Mouse (Mus musculus): ENCODE results near the gene Cdh22. TPM values are rescaled to one million over a fixed set of nuclear protein-coding genes. Genes with fewer than 3 reads are reported as not detected.
A peak's percentile ranks its signal among the peaks of the same experiment; 100 is the strongest.

Cdh22 gene
- polyA plus RNA-seq, 1 experiment from 2014 or later, result 0.91 TPM

GRCm38 (mm10) chr2:165242575-165242974, 7.9 kb upstream of the Cdh22 start:
- Histone ChIP-seq H3K27me3 (replicated peaks; ENCODE audit: low read depth, poor library complexity, severe bottlenecking) (peaks cover 100% of the 10 kb centered on the region), H3K36me3 (replicated peaks) (no peaks in the 10 kb centered on the region), H3K4me1 (peaks cover 35% of the 10 kb centered on the region), H3K4me3 (no peak overlapping the region), H3K27ac (replicated peaks) (no peak overlapping the region), H3K9me3 (no peaks in the 10 kb centered on the region)
- WGBS, result 3% methylated on average over 13 of the region's 13 CpGs
- no peak for DNase-seq (ENCODE audit: low spot score)

- no peak for DNase-seq (ENCODE audit: low spot score)
- 61% methylated on average over 7 of the region's 7 CpGs for WGBS
- H3K4me3 ChIP-seq, result no peak overlapping the region
Measured at GRCm38 (mm10) chr2:165241786-165242185, 7.1 kb upstream of the Cdh22 start.

GRCm38 (mm10) chr2:165240371-165240770, 5.7 kb upstream of the Cdh22 start:
- peaks cover 33% of the 10 kb centered on the region for H3K4me1 ChIP-seq
- no peak for DNase-seq (ENCODE audit: low spot score)
- H3K4me3 ChIP-seq, result no peak overlapping the region
- 32% methylated on average over 8 of the region's 8 CpGs for WGBS
- H3K27me3 ChIP-seq (replicated peaks; ENCODE audit: low read depth, poor library complexity, severe bottlenecking), result peaks cover 100% of the 10 kb centered on the region
- H3K9me3 ChIP-seq, result no peaks in the 10 kb centered on the region
- H3K36me3 ChIP-seq (replicated peaks), result no peaks in the 10 kb centered on the region
- no peak overlapping the region for H3K27ac ChIP-seq (replicated peaks)

More at GRCm38 (mm10) chr2:165241786-165242185, 7.1 kb upstream of the Cdh22 start:
- H3K27ac ChIP-seq (replicated peaks), result no peak overlapping the region
- H3K36me3 ChIP-seq (replicated peaks), result no peaks in the 10 kb centered on the region
- peaks cover 27% of the 10 kb centered on the region for H3K4me1 ChIP-seq
- H3K9me3 ChIP-seq, result no peaks in the 10 kb centered on the region
- peaks cover 100% of the 10 kb centered on the region for H3K27me3 ChIP-seq (replicated peaks; ENCODE audit: low read depth, poor library complexity, severe bottlenecking)

- peaks cover 100% of the 10 kb centered on the region for H3K27me3 ChIP-seq (replicated peaks; ENCODE audit: low read depth, poor library complexity, severe bottlenecking)
- WGBS, result 11% methylated on average over 15 of the region's 15 CpGs
- H3K9me3 ChIP-seq, result no peaks in the 10 kb centered on the region
- DNase-seq (ENCODE audit: low spot score), result peak; percentile 65
- peaks cover 41% of the 10 kb centered on the region for H3K4me1 ChIP-seq
- H3K4me3 ChIP-seq, result no peak overlapping the region
- H3K27ac ChIP-seq (replicated peaks), result no peak overlapping the region
- H3K36me3 ChIP-seq (replicated peaks), result no peaks in the 10 kb centered on the region
Measured at GRCm38 (mm10) chr2:165239533-165240144, 5.0 kb upstream of the Cdh22 start.

- Histone ChIP-seq H3K36me3 (replicated peaks) (no peaks in the 10 kb centered on the region), H3K27me3 (replicated peaks; ENCODE audit: low read depth, poor library complexity, severe bottlenecking) (peaks cover 100% of the 10 kb centered on the region), H3K27ac (replicated peaks) (no peak overlapping the region), H3K4me1 (peaks cover 51% of the 10 kb centered on the region), H3K9me3 (no peaks in the 10 kb centered on the region), H3K4me3 (no peak overlapping the region)
- WGBS, result 7% methylated on average over 12 of the region's 12 CpGs
- no peak for DNase-seq (ENCODE audit: low spot score)
Measured at GRCm38 (mm10) chr2:165238416-165239145, 3.9 kb upstream of the Cdh22 start.

GRCm38 (mm10) chr2:165234291-165234612, 401 bp downstream of the Cdh22 start:
- H3K27ac ChIP-seq (replicated peaks), result peak overlapping the region; percentile 76
- WGBS, result under 1% methylated on average over 41 of the region's 41 CpGs
- no peaks in the 10 kb centered on the region for H3K36me3 ChIP-seq (replicated peaks)
- DNase-seq (ENCODE audit: low spot score), result no peak
- H3K4me3 ChIP-seq, result peak overlapping the region; percentile 67
- H3K27me3 ChIP-seq (replicated peaks; ENCODE audit: low read depth, poor library complexity, severe bottlenecking), result peaks cover 100% of the 10 kb centered on the region
- H3K4me1 ChIP-seq, result peaks cover 47% of the 10 kb centered on the region
- H3K9me3 ChIP-seq, result no peaks in the 10 kb centered on the region

GRCm38 (mm10) chr2:165233491-165234290, 962 bp downstream of the Cdh22 start:
- H3K27ac ChIP-seq (replicated peaks), result peak overlapping the region; percentile 76
- under 1% methylated on average over 82 of the region's 82 CpGs for WGBS
- no peaks in the 10 kb centered on the region for H3K36me3 ChIP-seq (replicated peaks)
- peaks cover 100% of the 10 kb centered on the region for H3K27me3 ChIP-seq (replicated peaks; ENCODE audit: low read depth, poor library complexity, severe bottlenecking)
- peaks cover 45% of the 10 kb centered on the region for H3K4me1 ChIP-seq
- peak overlapping the region; percentile 67 for H3K4me3 ChIP-seq
- DNase-seq (ENCODE audit: low spot score), result peak; percentile 78
- no peaks in the 10 kb centered on the region for H3K9me3 ChIP-seq

GRCm38 (mm10) chr2:165229050-165229449, 5.6 kb downstream of the Cdh22 start:
- WGBS, result 86% methylated on average over 11 of the region's 11 CpGs

GRCm38 (mm10) chr2:165223837-165224236, 10.8 kb downstream of the Cdh22 start:
- no peak overlapping the region for H3K27ac ChIP-seq (replicated peaks)
- peaks cover 91% of the 10 kb centered on the region for H3K27me3 ChIP-seq (replicated peaks; ENCODE audit: low read depth, poor library complexity, severe bottlenecking)
- no peaks in the 10 kb centered on the region for H3K36me3 ChIP-seq (replicated peaks)
- no peak overlapping the region for H3K4me3 ChIP-seq
- 62% methylated on average over 4 of the region's 4 CpGs for WGBS
- no peak for DNase-seq (ENCODE audit: low spot score)
- H3K4me1 ChIP-seq, result peaks cover 31% of the 10 kb centered on the region
- no peaks in the 10 kb centered on the region for H3K9me3 ChIP-seq

More at GRCm38 (mm10) chr2:165229050-165229449, 5.6 kb downstream of the Cdh22 start:
- no peak overlapping the region for H3K4me3 ChIP-seq
- DNase-seq (ENCODE audit: low spot score), result no peak
- peaks cover 94% of the 10 kb centered on the region for H3K27me3 ChIP-seq (replicated peaks; ENCODE audit: low read depth, poor library complexity, severe bottlenecking)
- no peaks in the 10 kb centered on the region for H3K9me3 ChIP-seq
- H3K4me1 ChIP-seq, result peaks cover 17% of the 10 kb centered on the region
- no peaks in the 10 kb centered on the region for H3K36me3 ChIP-seq (replicated peaks)
- no peak overlapping the region for H3K27ac ChIP-seq (replicated peaks)

- no peak overlapping the region for H3K4me3 ChIP-seq
- H3K4me1 ChIP-seq, result peaks cover 31% of the 10 kb centered on the region
- WGBS, result 14% methylated on average over 9 of the region's 9 CpGs
- H3K27me3 ChIP-seq (replicated peaks; ENCODE audit: low read depth, poor library complexity, severe bottlenecking), result peaks cover 95% of the 10 kb centered on the region
- H3K27ac ChIP-seq (replicated peaks), result no peak overlapping the region
- DNase-seq (ENCODE audit: low spot score), result no peak
- H3K9me3 ChIP-seq, result no peaks in the 10 kb centered on the region
- no peaks in the 10 kb centered on the region for H3K36me3 ChIP-seq (replicated peaks)
Measured at GRCm38 (mm10) chr2:165221952-165222351, 12.7 kb downstream of the Cdh22 start.

- peaks cover 95% of the 10 kb centered on the region for H3K27me3 ChIP-seq (replicated peaks; ENCODE audit: low read depth, poor library complexity, severe bottlenecking)
- 71% methylated on average over 8 of the region's 8 CpGs for WGBS
Measured at GRCm38 (mm10) chr2:165220347-165220945, 14.2 kb downstream of the Cdh22 start.

GRCm38 (mm10) chr2:165218954-165219353, 15.7 kb downstream of the Cdh22 start:
- Histone ChIP-seq H3K4me1 (peaks cover 44% of the 10 kb centered on the region), H3K27ac (replicated peaks) (no peak overlapping the region)
- 80% methylated on average over 8 of the region's 8 CpGs for WGBS

More at GRCm38 (mm10) chr2:165220347-165220945, 14.2 kb downstream of the Cdh22 start:
- H3K9me3 ChIP-seq, result no peaks in the 10 kb centered on the region
- peaks cover 40% of the 10 kb centered on the region for H3K4me1 ChIP-seq
- H3K36me3 ChIP-seq (replicated peaks), result no peaks in the 10 kb centered on the region
- DNase-seq (ENCODE audit: low spot score), result no peak
- no peak overlapping the region for H3K27ac ChIP-seq (replicated peaks)
- no peak overlapping the region for H3K4me3 ChIP-seq

More at GRCm38 (mm10) chr2:165218954-165219353, 15.7 kb downstream of the Cdh22 start:
- Histone ChIP-seq H3K9me3 (no peaks in the 10 kb centered on the region), H3K4me3 (no peak overlapping the region), H3K27me3 (replicated peaks; ENCODE audit: low read depth, poor library complexity, severe bottlenecking) (peaks cover 95% of the 10 kb centered on the region), H3K36me3 (replicated peaks) (no peaks in the 10 kb centered on the region)
- no peak for DNase-seq (ENCODE audit: low spot score)

All from embryonic facial prominence, embryonic 10.5 days (tissue).